Mouse (Mus musculus) kidney, adult 2 months (tissue): ENCODE results near the gene Dnaaf3. TPM values are rescaled to one million over a fixed set of nuclear protein-coding genes. Genes with fewer than 3 reads are reported as not detected.

ENCODE experiments used
- DNase-seq: peaks from one replicate; pipeline ENCODE4 v3.0.0; 2021
- H3K27ac ChIP-seq: fragments of 200-500 bp; 2 replicates; pipeline ENCODE4 v1.5.1; 2012; ENCODE audit warnings: low read depth, low read length, control low read depth, inconsistent platforms; ENCODE audit not compliant: insufficient read depth
- H3K27me3 ChIP-seq: fragments of 200-500 bp; replicated peaks from 2 replicates; pipeline ENCODE4 v1.6.1; 2012; ENCODE audit warnings: mild to moderate bottlenecking, moderate library complexity, low read length, inconsistent platforms; ENCODE audit not compliant: control insufficient read depth, insufficient read depth
- H3K36me3 ChIP-seq: fragments of 200-500 bp; 2 replicates; pipeline ENCODE4 v1.6.1; 2012; ENCODE audit warnings: mild to moderate bottlenecking, moderate library complexity, low read length, inconsistent platforms; ENCODE audit not compliant: control insufficient read depth, insufficient read depth
- H3K4me1 ChIP-seq: fragments of 200-500 bp; 2 replicates; pipeline ENCODE4 v1.6.1; 2011; ENCODE audit warnings: low read length; ENCODE audit not compliant: control insufficient read depth, insufficient read depth
- H3K4me3 ChIP-seq: fragments of 200-500 bp; 2 replicates; pipeline ENCODE4 v1.5.1; 2011; ENCODE audit warnings: mild to moderate bottlenecking, low read depth, low read length, control low read depth; ENCODE audit not compliant: insufficient read depth
- CTCF ChIP-seq: fragments of 200-500 bp; conservative IDR thresholded peaks from 2 replicates; pipeline ENCODE4 v1.5.1; 2011; ENCODE audit warnings: low read depth, mild to moderate bottlenecking, control low read depth, low read length, moderate library complexity, mixed read lengths; ENCODE audit not compliant: insufficient read depth, insufficient read length
- POLR2A ChIP-seq: fragments of 200-500 bp; IDR thresholded peaks from one replicate; pipeline ENCODE4 v1.6.1; 2011; ENCODE audit warnings: low read depth, low read length, control low read depth
- WGBS: fragments of 180-500 bp; shearing (Covaris S2); methylation state at CpG from one replicate; pipeline ENCODE4 v1.1.7; 2018; 5-methylcytosine and 5-hydroxymethylcytosine counted together
- polyA plus RNA-seq: library from polyadenylated mRNA; depleted of rRNA; stranded (reverse); fragments of >200 nt; gene quantifications from 2 replicates; pipeline ENCODE4 v1.2.3, GENCODE M21; 2012; rRNA removed

Dnaaf3 gene
- polyA plus RNA-seq, 1 experiment, result 1.3 TPM

- peak; percentile 91 for DNase-seq
- WGBS, result 4% methylated on average over 39 of the region's 39 CpGs
- TF ChIP-seq CTCF (no peak), POLR2A (peak; percentile 81)
- no peaks in the 10 kb centered on the region for H3K27me3 ChIP-seq
- peak overlapping the region; percentile 80 for H3K27ac ChIP-seq
- no peaks in the 10 kb centered on the region for H3K4me1 ChIP-seq
- H3K36me3 ChIP-seq, result no peaks in the 10 kb centered on the region
- H3K4me3 ChIP-seq, result peak overlapping the region; percentile 72
These were observed 54.0 kb downstream of the Dnaaf3 start for GRCm38 (mm10) chr7:4478021-4478795.

GRCm38 (mm10) chr7:4473940-4474339, 58.3 kb downstream of the Dnaaf3 start:
- H3K27me3 ChIP-seq, result no peaks in the 10 kb centered on the region
- no peak overlapping the region for H3K4me3 ChIP-seq
- TF ChIP-seq CTCF (no peak), POLR2A (no peak)
- DNase-seq, result no peak
- H3K36me3 ChIP-seq, result no peaks in the 10 kb centered on the region
- 28% methylated on average over 19 of the region's 19 CpGs for WGBS
- H3K4me1 ChIP-seq, result 0 out of 2 replicates have a peak, but pooled peaks cover 3% of the 10 kb centered on the region
- no peak overlapping the region for H3K27ac ChIP-seq

Other genes with a start within 250 kb of the Dnaaf3 start
- gene Ncr1, start 194.7 kb downstream of the Dnaaf3 start, polyA plus RNA-seq, result 0.29 and 0.52 TPM in 2 replicates
- 0.02 TPM in 1 of 2 replicates, not detected in the other for gene Gp6, start 134.7 kb downstream of the Dnaaf3 start, polyA plus RNA-seq
- 21.0 and 23.8 TPM in 2 replicates for gene Rdh13, start 86.8 kb downstream of the Dnaaf3 start, polyA plus RNA-seq
- 10.6 and 12.7 TPM in 2 replicates for gene Eps8l1, start 71.8 kb downstream of the Dnaaf3 start, polyA plus RNA-seq
- gene Ppp1r12c, start 30.8 kb downstream of the Dnaaf3 start, polyA plus RNA-seq, result 31.0 and 33.0 TPM in 2 replicates
- 0.39 and 3.9 TPM in 2 replicates for gene Tnnt1, start 16.1 kb downstream of the Dnaaf3 start, polyA plus RNA-seq
- 2.1 and 2.6 TPM in 2 replicates for gene Tnni3, start 8.2 kb downstream of the Dnaaf3 start, polyA plus RNA-seq
- 0.55 and 1.0 TPM in 2 replicates for gene Syt5, start 15.1 kb upstream of the Dnaaf3 start, polyA plus RNA-seq
- gene Ptprh, start 71.6 kb upstream of the Dnaaf3 start, polyA plus RNA-seq, result 0.22 and 0.24 TPM in 2 replicates
- 83.0 and 86.5 TPM in 2 replicates for gene Tmem86b, start 99.0 kb upstream of the Dnaaf3 start, polyA plus RNA-seq
- 103 and 109 TPM in 2 replicates for gene Ppp6r1, start 126.6 kb upstream of the Dnaaf3 start, polyA plus RNA-seq
- 36.6 and 39.4 TPM in 2 replicates for gene Hspbp1, start 152.6 kb upstream of the Dnaaf3 start, polyA plus RNA-seq
- 1.7 and 2.3 TPM in 2 replicates for gene Brsk1, start 158.2 kb upstream of the Dnaaf3 start, polyA plus RNA-seq
- 0.57 and 0.59 TPM in 2 replicates for gene Tmem150b, start 192.8 kb upstream of the Dnaaf3 start, polyA plus RNA-seq
- 83.2 and 101 TPM in 2 replicates for gene Kmt5c, start 207.7 kb upstream of the Dnaaf3 start, polyA plus RNA-seq
- 62.7 and 84.5 TPM in 2 replicates for gene Cox6b2, start 220.6 kb upstream of the Dnaaf3 start, polyA plus RNA-seq
- gene Fam71e2, start 238.8 kb upstream of the Dnaaf3 start, polyA plus RNA-seq, result 0.08 and 0.09 TPM in 2 replicates